Mouse (Mus musculus) lung, embryonic 16.5 days (tissue): ENCODE results near the gene Lix1. TPM values are rescaled to one million over a fixed set of nuclear protein-coding genes. Genes with fewer than 3 reads are reported as not detected.

Experiments
- ATAC-seq: fragments of 200-750 bp; cut with Nextera tagmentation; 2 replicates; pipeline ENCODE4 v1.8.0; 2017; ENCODE audit warnings: low read depth, mild to moderate bottlenecking, moderate library complexity
- H3K27ac ChIP-seq: fragments of 300-500 bp; sonication (generic); 2 replicates; pipeline ENCODE4 v1.5.1; 2014; ENCODE audit warnings: mild to moderate bottlenecking, control low read depth, low read length
- H3K27me3 ChIP-seq: fragments of 300-500 bp; sonication (generic); 2 replicates; pipeline ENCODE4 v1.6.1; 2014; ENCODE audit warnings: low read depth, low read length, mixed read lengths; ENCODE audit not compliant: control insufficient read depth, insufficient read depth
- H3K36me3 ChIP-seq: fragments of 300-500 bp; sonication (generic); 2 replicates; pipeline ENCODE4 v1.6.1; 2014; ENCODE audit warnings: low read length; ENCODE audit not compliant: control insufficient read depth, insufficient read depth
- H3K4me1 ChIP-seq: fragments of 300-500 bp; sonication (generic); replicated peaks from 2 replicates; pipeline ENCODE4 v1.6.1; 2014; ENCODE audit warnings: low read length, mixed read lengths; ENCODE audit not compliant: control insufficient read depth, insufficient read depth
- H3K4me2 ChIP-seq: fragments of 300-500 bp; sonication (generic); 2 replicates; pipeline ENCODE4 v1.6.1; 2014; ENCODE audit warnings: low read depth, low read length, control low read depth
- H3K4me3 ChIP-seq: fragments of 300-500 bp; sonication (generic); 2 replicates; pipeline ENCODE4 v1.5.1; 2014; ENCODE audit warnings: mild to moderate bottlenecking, low read length, control low read depth
- H3K9ac ChIP-seq: fragments of 300-500 bp; sonication (generic); 2 replicates; pipeline ENCODE4 v1.6.1; 2014; ENCODE audit warnings: low read length, control low read depth
- H3K9me3 ChIP-seq: fragments of 300-500 bp; sonication (generic); 2 replicates; pipeline ENCODE4 v1.6.1; 2016; ENCODE audit warnings: low read length; ENCODE audit not compliant: control insufficient read depth
- WGBS: fragments of 180-500 bp; shearing (Covaris S2); extraction: QIAGEN DNeasy Blood & Tissue Kit; methylation state at CpG from one replicate; pipeline ENCODE4 v1.1.7; 2014; 5-methylcytosine and 5-hydroxymethylcytosine counted together
- polyA plus RNA-seq: library from polyadenylated mRNA; unstranded; fragments of >200 nt; fragmentation: Nextera tagmentation; extraction: Ambion mirVana; gene quantifications from 2 replicates; pipeline ENCODE4 v1.2.1, GENCODE M21; 2015

Gene Lix1
- 0.80 and 0.83 TPM in 2 replicates for polyA plus RNA-seq

GRCm38 (mm10) chr17:17402222-17403004, at the start of gene Lix1:
Gene Lix1, plus strand, starts transcription at chr17:17402672.
- Histone ChIP-seq H3K27me3 (no peaks in the 10 kb centered on the region), H3K27ac (no peak within 1 kb of the TSS), H3K9ac (no peak within 1 kb of the TSS), H3K36me3 (no peaks in the 10 kb centered on the region), H3K4me3 (no peak within 1 kb of the TSS), H3K9me3 (no peaks in the 10 kb centered on the region), H3K4me2 (peak within 1 kb of the TSS; percentile 19; the same call in 1 of the 2 replicates), H3K4me1 (no peaks in the 10 kb centered on the region)
- WGBS: 30% methylated on average over 6 of the region's 6 CpGs
- peak; percentile 76 for ATAC-seq

GRCm38 (mm10) chr17:17373550-17373917, 28.9 kb upstream of the Lix1 start:
- ATAC-seq: peak; percentile 8
- Histone ChIP-seq H3K27me3 (no peaks in the 10 kb centered on the region), H3K4me1 (peaks cover 7% of the 10 kb centered on the region), H3K9ac (peak overlapping the region; percentile 86), H3K4me3 (peak overlapping the region; percentile 76), H3K27ac (peak overlapping the region; percentile 94), H3K9me3 (no peaks in the 10 kb centered on the region), H3K36me3 (peaks cover 7% of the 10 kb centered on the region; the same call in 1 of the 2 replicates), H3K4me2 (peak overlapping the region; percentile 81)
- WGBS: 3% methylated on average over 6 of the region's 6 CpGs

- H3K4me3 ChIP-seq: peak within 1 kb of the TSS; percentile 76
- peaks cover 7% of the 10 kb centered on the region for H3K4me1 ChIP-seq
- H3K27ac ChIP-seq: peak within 1 kb of the TSS; percentile 94
- ATAC-seq: peak; percentile 99
- H3K9ac ChIP-seq: peak within 1 kb of the TSS; percentile 86
- no peaks in the 10 kb centered on the region for H3K9me3 ChIP-seq
- under 1% methylated on average over 48 of the region's 48 CpGs for WGBS
- peak within 1 kb of the TSS; percentile 81 for H3K4me2 ChIP-seq
- H3K36me3 ChIP-seq: peaks cover 9% of the 10 kb centered on the region; the same call in 1 of the 2 replicates
- H3K27me3 ChIP-seq: no peaks in the 10 kb centered on the region
These were observed 28.3 kb upstream of the Lix1 start, which contains the start of gene Riok2 for GRCm38 (mm10) chr17:17373918-17374910. Gene Riok2, plus strand, starts transcription at chr17:17374309.

- H3K27me3 ChIP-seq: no peaks in the 10 kb centered on the region
- peak overlapping the region; percentile 76 for H3K4me3 ChIP-seq
- H3K4me1 ChIP-seq: peaks cover 7% of the 10 kb centered on the region
- ATAC-seq: no peak
- no peak overlapping the region; the same call in 1 of the 2 replicates for H3K9ac ChIP-seq
- peaks cover 10% of the 10 kb centered on the region for H3K36me3 ChIP-seq
- H3K9me3 ChIP-seq: no peaks in the 10 kb centered on the region
- H3K27ac ChIP-seq: no peak overlapping the region
- WGBS: 77% methylated on average over 3 of the region's 3 CpGs
- H3K4me2 ChIP-seq: peak overlapping the region; percentile 81
These were observed 26.9 kb upstream of the Lix1 start for GRCm38 (mm10) chr17:17375581-17375980.

- Histone ChIP-seq H3K27me3 (no peaks in the 10 kb centered on the region), H3K36me3 (peaks cover 25% of the 10 kb centered on the region), H3K27ac (no peak overlapping the region), H3K9ac (no peak overlapping the region), H3K4me3 (no peak overlapping the region), H3K9me3 (no peaks in the 10 kb centered on the region), H3K4me1 (no peaks in the 10 kb centered on the region), H3K4me2 (no peak overlapping the region)
- 94% methylated on average over 4 of the region's 4 CpGs for WGBS
- ATAC-seq: no peak
These were observed 18.8 kb upstream of the Lix1 start for GRCm38 (mm10) chr17:17383703-17384102.

GRCm38 (mm10) chr17:17384502-17384901, 18.0 kb upstream of the Lix1 start:
- no peak for ATAC-seq
- no peak overlapping the region for H3K27ac ChIP-seq
- no peaks in the 10 kb centered on the region for H3K9me3 ChIP-seq
- no peak overlapping the region for H3K4me3 ChIP-seq
- H3K4me2 ChIP-seq: no peak overlapping the region
- no peaks in the 10 kb centered on the region for H3K4me1 ChIP-seq
- peaks cover 23% of the 10 kb centered on the region for H3K36me3 ChIP-seq
- H3K27me3 ChIP-seq: no peaks in the 10 kb centered on the region
- no peak overlapping the region for H3K9ac ChIP-seq
- 86% methylated on average over 3 of the region's 3 CpGs for WGBS

- peaks cover 26% of the 10 kb centered on the region for H3K36me3 ChIP-seq
- WGBS: 81% methylated on average over 2 of the region's 2 CpGs
These were observed 16.4 kb upstream of the Lix1 start for GRCm38 (mm10) chr17:17386117-17386516.

GRCm38 (mm10) chr17:17391823-17392222, 10.6 kb upstream of the Lix1 start:
- Histone ChIP-seq H3K4me2 (no peak overlapping the region), H3K4me3 (no peak overlapping the region), H3K36me3 (peaks cover 12% of the 10 kb centered on the region; the same call in 1 of the 2 replicates), H3K27ac (no peak overlapping the region), H3K9ac (no peak overlapping the region), H3K9me3 (no peaks in the 10 kb centered on the region), H3K27me3 (no peaks in the 10 kb centered on the region), H3K4me1 (no peaks in the 10 kb centered on the region)
- 88% methylated on average over 4 of the region's 4 CpGs for WGBS
- ATAC-seq: no peak

More at GRCm38 (mm10) chr17:17386117-17386516, 16.4 kb upstream of the Lix1 start:
- Histone ChIP-seq H3K27me3 (no peaks in the 10 kb centered on the region), H3K4me2 (no peak overlapping the region), H3K9me3 (no peaks in the 10 kb centered on the region), H3K27ac (no peak overlapping the region), H3K4me1 (no peaks in the 10 kb centered on the region), H3K4me3 (no peak overlapping the region), H3K9ac (no peak overlapping the region)
- no peak for ATAC-seq

GRCm38 (mm10) chr17:17392863-17393262, 9.6 kb upstream of the Lix1 start:
- Histone ChIP-seq H3K9me3 (no peaks in the 10 kb centered on the region), H3K4me1 (no peaks in the 10 kb centered on the region), H3K27me3 (no peaks in the 10 kb centered on the region), H3K4me2 (no peak overlapping the region), H3K27ac (no peak overlapping the region), H3K9ac (no peak overlapping the region), H3K4me3 (no peak overlapping the region), H3K36me3 (peaks cover 12% of the 10 kb centered on the region; the same call in 1 of the 2 replicates)
- WGBS: 59% methylated on average over 7 of the region's 7 CpGs
- ATAC-seq: 0 out of 2 replicates have a peak, but pooled peaks have one; percentile 5
